Mouse (Mus musculus) right cerebral cortex, postnatal 25 days (tissue): Measurements from ENCODE around the gene Tepsin.

Experiments
- DNase-seq: peaks from one replicate; pipeline ENCODE4 v3.0.0; 2022

Tepsin gene

GRCm38 (mm10) chr11:120110554-120110953 lies 12.0 kb upstream of the Tepsin start:
- DNase-seq, result no peak

- no peak for DNase-seq
Measured at GRCm38 (mm10) chr11:120109558-120110210, 11.2 kb upstream of the Tepsin start.

GRCm38 (mm10) chr11:120107796-120108195 lies 9.3 kb upstream of the Tepsin start:
- DNase-seq, result no peak

- no peak for DNase-seq
Measured at GRCm38 (mm10) chr11:120107026-120107425, 8.5 kb upstream of the Tepsin start.

GRCm38 (mm10) chr11:120103431-120103997 lies 5.0 kb upstream of the Tepsin start:
- no peak for DNase-seq

- DNase-seq, result peak; percentile 47
Measured at GRCm38 (mm10) chr11:120101036-120101435, 2.5 kb upstream of the Tepsin start.

GRCm38 (mm10) chr11:120092817-120093591 lies 5.5 kb downstream of the Tepsin start:
- DNase-seq, result no peak

GRCm38 (mm10) chr11:120090661-120091060 lies 7.9 kb downstream of the Tepsin start:
- no peak for DNase-seq

- peak; percentile 96 for DNase-seq
Measured at GRCm38 (mm10) chr11:120086702-120087152, 11.8 kb downstream of the Tepsin start, which contains the start of gene Cep131. Gene Cep131 (minus strand): TSS chr11:120086827.

- DNase-seq, result peak; percentile 41
Measured at GRCm38 (mm10) chr11:120085891-120086627, 12.5 kb downstream of the Tepsin start.

GRCm38 (mm10) chr11:120080282-120080681 lies 18.2 kb downstream of the Tepsin start:
- no peak for DNase-seq

GRCm38 (mm10) chr11:120076191-120076590 lies 22.3 kb downstream of the Tepsin start:
- no peak for DNase-seq

- no peak for DNase-seq
Measured at GRCm38 (mm10) chr11:120072986-120073647, 25.4 kb downstream of the Tepsin start.

GRCm38 (mm10) chr11:120071731-120072320 lies 26.7 kb downstream of the Tepsin start:
- no peak for DNase-seq

- no peak for DNase-seq
Measured at GRCm38 (mm10) chr11:120071065-120071464, 27.5 kb downstream of the Tepsin start.

GRCm38 (mm10) chr11:120070286-120070930 lies 28.1 kb downstream of the Tepsin start:
- DNase-seq, result no peak

GRCm38 (mm10) chr11:120069261-120069660 lies 29.3 kb downstream of the Tepsin start:
- DNase-seq, result no peak

GRCm38 (mm10) chr11:120067834-120068233 lies 30.7 kb downstream of the Tepsin start:
- no peak for DNase-seq

GRCm38 (mm10) chr11:120065291-120065690 lies 33.2 kb downstream of the Tepsin start:
- DNase-seq, result no peak

- no peak for DNase-seq
Measured at GRCm38 (mm10) chr11:120064668-120065040, 33.9 kb downstream of the Tepsin start.

- DNase-seq, result no peak
Measured at GRCm38 (mm10) chr11:120064006-120064667, 34.4 kb downstream of the Tepsin start.
